9 mouse cellular contexts compared by ENCODE assay signal in genomic region chr1:91457116-91457515, GRCm38 (mm10). TPM values are rescaled to one million over a fixed set of nuclear protein-coding genes. Genes with fewer than 3 reads are reported as not detected.
A peak's percentile ranks its signal among the peaks of the same experiment; 100 is the strongest.
DNase-seq lines count a peak whose midpoint lies in the region; ATAC-seq and TF ChIP-seq lines count a peak whose summit lies in the region.
"Had no signal": no experiment of that assay in that cellular context is flagged by ENCODE, and none has a peak within 500 bp of the region (broad histone marks: within the 10 kb centered on the region; RNA-seq: fewer than 3 reads in every experiment).

No protein-coding gene starts in this region.

- no peak for TF ChIP-seq CTCF in gastrocnemius, adult 2 months (IDR thresholded peaks at IDR 0.05)
- no peak for TF ChIP-seq CTCF in layer of hippocampus, adult 2 months (conservative IDR thresholded peaks at IDR 0.05)

- H3K4me2 ChIP-seq in liver, embryonic 12.5 days = no peak overlapping the region
- H3K4me2 ChIP-seq in neural tube, embryonic 15.5 days = peak overlapping the region; percentile 87

- no peaks in the 10 kb centered on the region for H3K9me3 ChIP-seq in liver, embryonic 12.5 days (replicated peaks)
- H3K9me3 ChIP-seq in neural tube, embryonic 15.5 days (replicated peaks) = no peaks in the 10 kb centered on the region

- no peaks in the 10 kb centered on the region; the same call in 1 of the 2 replicates for H3K27me3 ChIP-seq in liver, embryonic 12.5 days (replicated peaks)
- H3K27me3 ChIP-seq in neural tube, embryonic 15.5 days (replicated peaks) = 0 out of 2 replicates have a peak, but pooled peaks cover 3% of the 10 kb centered on the region
- H3K27me3 ChIP-seq: Patski had no signal

- peak overlapping the region; percentile 87 for H3K4me3 ChIP-seq in gastrocnemius, adult 2 months
- peak overlapping the region; percentile 94; the same call in 1 of the 2 replicates for H3K4me3 ChIP-seq in layer of hippocampus, adult 2 months
- no peak overlapping the region for H3K4me3 ChIP-seq in liver, embryonic 12.5 days
- no peak overlapping the region for H3K4me3 ChIP-seq in neural tube, embryonic 15.5 days (replicated peaks)

- H3K9ac ChIP-seq in liver, embryonic 12.5 days = no peak overlapping the region
- no peak overlapping the region for H3K9ac ChIP-seq in neural tube, embryonic 15.5 days (replicated peaks)

- ATAC-seq in liver, embryonic 12.5 days = no peak
- ATAC-seq in neural tube, embryonic 15.5 days (ENCODE audit: low FRiP score) = no peak

- 72% methylated on average over 4 of the region's 4 CpGs for WGBS in liver, embryonic 12.5 days (ENCODE audit: insufficient replicate concordance)
- WGBS in neural tube, embryonic 15.5 days = 83% methylated on average over 4 of the region's 4 CpGs

- intact Hi-C loops in gastrocnemius, adult 2 months (cut with DNase I) = no loop called here
- intact Hi-C loops in gastrocnemius, postnatal 36 days (cut with DNase I) = no loop called here

- no peak for DNase-seq in gastrocnemius, adult 2 months
- DNase-seq in gastrocnemius, postnatal 36 days = no peak
- no peak for DNase-seq in layer of hippocampus, adult 2 months (ENCODE audit: low spot score in 2 of 2)
- DNase-seq in layer of hippocampus, adult 11-12 months (ENCODE audit: low spot score) = no peak
- DNase-seq in cerebellum, adult 9-10 months = no peak
- DNase-seq in layer of hippocampus, adult 9-10 months (ENCODE audit: low spot score) = no peak

- H3K27ac ChIP-seq in gastrocnemius, adult 2 months = peak overlapping the region; percentile 98
- peak overlapping the region; percentile 93 for H3K27ac ChIP-seq in layer of hippocampus, adult 2 months
- H3K27ac ChIP-seq in liver, embryonic 12.5 days = peak overlapping the region; percentile 72; the same call in 1 of the 2 replicates
- H3K27ac ChIP-seq in neural tube, embryonic 15.5 days (replicated peaks) = 0 out of 2 replicates have a peak overlapping the region, but pooled peaks have one; percentile 28

- H3K4me1 ChIP-seq in liver, embryonic 12.5 days = peaks cover 64% of the 10 kb centered on the region
- H3K4me1 ChIP-seq in neural tube, embryonic 15.5 days = peaks cover 53% of the 10 kb centered on the region

- no peaks in the 10 kb centered on the region for H3K36me3 ChIP-seq in liver, embryonic 12.5 days
- no peaks in the 10 kb centered on the region for H3K36me3 ChIP-seq in neural tube, embryonic 15.5 days

RNA-seq across cellular contexts. Expression of gene Per2, which starts 2.0 kb away (rescaled TPM):
- 10 to 100 TPM in 1 of 2 experiments, 1 to 10 TPM in 1; 3.9 to 10.8 TPM for total RNA-seq in gastrocnemius, adult 2 months (2021)
- 1 to 10 TPM; 6.7 to 9.9 TPM for total RNA-seq in gastrocnemius, postnatal 36 days (2021)
- total RNA-seq in layer of hippocampus, adult 2 months (2021) = 10 to 100 TPM; 21.2 to 27.5 TPM
- 2.9 and 3.1 TPM in 2 replicates for polyA plus RNA-seq in liver, embryonic 12.5 days (2016; fragmentation: Nextera tagmentation; extraction: Ambion mirVana)
- 4.9 and 5.3 TPM in 2 replicates for polyA plus RNA-seq in neural tube, embryonic 15.5 days (2015; fragmentation: Nextera tagmentation; extraction: Ambion mirVana)

RNA-seq across cellular contexts. Expression of gene Traf3ip1, which starts 37.3 kb away (rescaled TPM):
- 1 to 10 TPM; 3.3 to 4.1 TPM for total RNA-seq in gastrocnemius, adult 2 months (2021)
- 1 to 10 TPM; 2.7 to 3.4 TPM for total RNA-seq in gastrocnemius, postnatal 36 days (2021)
- 10 to 100 TPM; 11.0 to 13.6 TPM for total RNA-seq in layer of hippocampus, adult 2 months (2021)
- polyA plus RNA-seq in liver, embryonic 12.5 days (2016; fragmentation: Nextera tagmentation; extraction: Ambion mirVana) = 3.6 and 4.1 TPM in 2 replicates
- 10.0 and 10.3 TPM in 2 replicates for polyA plus RNA-seq in neural tube, embryonic 15.5 days (2015; fragmentation: Nextera tagmentation; extraction: Ambion mirVana)

RNA-seq across cellular contexts. Expression of gene Hes6, which starts 43.3 kb away (rescaled TPM):
- total RNA-seq in gastrocnemius, adult 2 months (2021) = 1 to 10 TPM; 4.4 to 7.9 TPM
- total RNA-seq in gastrocnemius, postnatal 36 days (2021) = 1 to 10 TPM; 7.5 to 7.9 TPM
- 10 to 100 TPM; 15.4 to 15.7 TPM for total RNA-seq in layer of hippocampus, adult 2 months (2021)
- polyA plus RNA-seq in liver, embryonic 12.5 days (2016; fragmentation: Nextera tagmentation; extraction: Ambion mirVana) = 31.9 and 32.4 TPM in 2 replicates
- 114 and 172 TPM in 2 replicates for polyA plus RNA-seq in neural tube, embryonic 15.5 days (2015; fragmentation: Nextera tagmentation; extraction: Ambion mirVana)

RNA-seq across cellular contexts. Expression of gene Ilkap, which starts 58.5 kb away (rescaled TPM):
- 10 to 100 TPM; 38.3 to 44.6 TPM for total RNA-seq in gastrocnemius, adult 2 months (2021)
- total RNA-seq in gastrocnemius, postnatal 36 days (2021) = 10 to 100 TPM; 33.2 TPM
- 10 to 100 TPM; 66.6 to 67.9 TPM for total RNA-seq in layer of hippocampus, adult 2 months (2021)
- polyA plus RNA-seq in liver, embryonic 12.5 days (2016; fragmentation: Nextera tagmentation; extraction: Ambion mirVana) = 107 TPM in 2 replicates
- polyA plus RNA-seq in neural tube, embryonic 15.5 days (2015; fragmentation: Nextera tagmentation; extraction: Ambion mirVana) = 144 and 149 TPM in 2 replicates

Comparison
In these comparisons a context has a peak if more than half of its experiments do, and no peak if none do; other contexts are left out.
1. H3K27ac ChIP-seq: peak in every context shown above with its lines; median percentile 98 in gastrocnemius, adult 2 months; 93 in layer of hippocampus, adult 2 months; 72 in liver, embryonic 12.5 days; 28 in neural tube, embryonic 15.5 days.
2. H3K4me3 ChIP-seq: peak in gastrocnemius, adult 2 months (single experiment) and layer of hippocampus, adult 2 months (single experiment); none in liver, embryonic 12.5 days (single experiment) and neural tube, embryonic 15.5 days (single experiment).